In the genomic region with DNA sequence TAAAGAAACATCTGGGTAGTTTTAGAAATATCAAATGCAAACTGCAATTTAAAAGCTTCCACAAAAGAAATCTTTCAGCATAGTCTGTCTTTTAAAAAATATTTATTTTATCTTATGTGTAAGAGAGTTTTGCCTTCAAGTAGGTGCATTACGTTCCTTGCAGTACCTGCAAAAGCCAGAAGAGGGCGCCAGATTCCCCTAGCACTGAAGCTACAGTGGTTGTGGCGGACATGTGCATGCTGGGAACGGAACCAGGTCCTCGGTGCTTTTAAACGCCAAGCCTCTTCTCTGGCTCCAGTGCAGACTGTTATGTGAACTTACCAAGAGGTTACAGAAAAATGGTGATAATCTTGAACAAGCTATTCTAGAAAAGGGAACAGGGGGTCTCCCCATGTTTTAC, we compare ENCODE assay signal across 11 mouse cellular contexts. TPM values are rescaled to one million over a fixed set of nuclear protein-coding genes. Genes with fewer than 3 reads are reported as not detected.
A peak's percentile ranks its signal among the peaks of the same experiment; 100 is the strongest.
DNase-seq lines count a peak whose midpoint lies in the region; ATAC-seq and TF ChIP-seq lines count a peak whose summit lies in the region.
"Had no signal": no experiment of that assay in that cellular context is flagged by ENCODE, and none has a peak within 500 bp of the region (broad histone marks: within the 10 kb centered on the region; RNA-seq: fewer than 3 reads in every experiment).

No protein-coding gene starts in this region.

- ATAC-seq in midbrain, postnatal 0 days (ENCODE audit: low FRiP score), result no peak
- no peak for ATAC-seq in midbrain, embryonic 16.5 days
- ATAC-seq in liver, embryonic 14.5 days (ENCODE audit: insufficient read depth), result no peak
- ATAC-seq in hindbrain, embryonic 12.5 days (ENCODE audit: low FRiP score), result no peak

- H3K27me3 ChIP-seq in midbrain, postnatal 0 days (ENCODE audit: insufficient read depth, low read length), result no peaks in the 10 kb centered on the region
- H3K27me3 ChIP-seq in midbrain, embryonic 16.5 days (ENCODE audit: control insufficient read depth, insufficient read depth, low read depth, low read length), result no peaks in the 10 kb centered on the region
- no peaks in the 10 kb centered on the region for H3K27me3 ChIP-seq in liver, embryonic 14.5 days (ENCODE audit: control insufficient read depth, insufficient read depth, low read length)
- H3K27me3 ChIP-seq in hindbrain, embryonic 12.5 days, result no peaks in the 10 kb centered on the region
- H3K27me3 ChIP-seq: hindbrain, embryonic 15.5 days; limb, embryonic 12.5 days had no signal

- TF ChIP-seq CTCF in midbrain, postnatal 0 days (IDR thresholded peaks at IDR 0.05), result peak; percentile 69
- TF ChIP-seq CTCF in liver, embryonic 14.5 days (IDR thresholded peaks at IDR 0.05; ENCODE audit: low read depth), result peak; percentile 89

- TF ChIP-seq EP300 in liver, embryonic 14.5 days (IDR thresholded peaks at IDR 0.05; ENCODE audit: low read depth), result no peak

- no peaks in the 10 kb centered on the region; the same call in 1 of the 2 replicates for H3K4me1 ChIP-seq in midbrain, postnatal 0 days (ENCODE audit: insufficient read depth, low read length)
- no peaks in the 10 kb centered on the region; the same call in 1 of the 2 replicates for H3K4me1 ChIP-seq in midbrain, embryonic 16.5 days (ENCODE audit: control insufficient read depth, insufficient read depth, low read length)
- peaks cover 0 to 2% of the 10 kb centered on the region in 2 experiments; a peak in 2 of 4 replicates for H3K4me1 ChIP-seq in liver, embryonic 14.5 days (replicated peaks; ENCODE audit: control insufficient read depth in 2 of 2, insufficient read depth in 2 of 2, low read length in 1 of 2)
- H3K4me1 ChIP-seq in hindbrain, embryonic 12.5 days, result 0 out of 2 replicates have a peak, but pooled peaks cover 2% of the 10 kb centered on the region
- H3K4me1 ChIP-seq: hindbrain, embryonic 15.5 days had no signal

- DNase-seq in embryo, embryonic 10.5 days (ENCODE audit: low spot score), result peak; percentile 33
- DNase-seq in embryo, embryonic 9.5 days (ENCODE audit: extremely low spot score), result no peak
- DNase-seq in midbrain, postnatal 0 days (ENCODE audit: low spot score), result no peak
- no peak for DNase-seq in liver, embryonic 14.5 days (ENCODE audit: low read depth in 3 of 3, low spot score in 3 of 3)
- DNase-seq in thymus, postnatal 4 days, result peak; percentile 76
- no peak for DNase-seq in cerebellum, postnatal 10 days

- no peak overlapping the region for H3K4me2 ChIP-seq in midbrain, postnatal 0 days (ENCODE audit: low read depth, low read length, poor library complexity, severe bottlenecking)
- no peak overlapping the region for H3K4me2 ChIP-seq in midbrain, embryonic 16.5 days (ENCODE audit: low read length)
- no peak overlapping the region for H3K4me2 ChIP-seq in liver, embryonic 14.5 days (ENCODE audit: low read depth)
- no peak overlapping the region for H3K4me2 ChIP-seq in hindbrain, embryonic 12.5 days (replicated peaks)
- H3K4me2 ChIP-seq: hindbrain, embryonic 15.5 days; limb, embryonic 12.5 days had no signal

- H3K9me3 ChIP-seq in midbrain, postnatal 0 days (ENCODE audit: low read length), result no peaks in the 10 kb centered on the region
- H3K9me3 ChIP-seq in midbrain, embryonic 16.5 days (replicated peaks; ENCODE audit: control insufficient read depth, low read length, poor library complexity, severe bottlenecking), result no peaks in the 10 kb centered on the region; the same call in 1 of the 2 replicates
- no peaks in the 10 kb centered on the region for H3K9me3 ChIP-seq in liver, embryonic 14.5 days (ENCODE audit: control insufficient read depth, low read length)
- no peaks in the 10 kb centered on the region for H3K9me3 ChIP-seq in hindbrain, embryonic 12.5 days (replicated peaks)
- H3K9me3 ChIP-seq: hindbrain, embryonic 15.5 days; limb, embryonic 12.5 days had no signal

- H3K9ac ChIP-seq in midbrain, postnatal 0 days (replicated peaks; ENCODE audit: low read length, poor library complexity, severe bottlenecking), result no peak overlapping the region
- no peak overlapping the region for H3K9ac ChIP-seq in midbrain, embryonic 16.5 days (ENCODE audit: low read depth, low read length)
- no peak overlapping the region for H3K9ac ChIP-seq in liver, embryonic 14.5 days (replicated peaks)
- H3K9ac ChIP-seq in hindbrain, embryonic 12.5 days, result no peak overlapping the region
- H3K9ac ChIP-seq: hindbrain, embryonic 15.5 days; limb, embryonic 12.5 days had no signal

- WGBS in midbrain, postnatal 0 days, result 59% methylated on average over 6 of the region's 6 CpGs
- 62% methylated on average over 6 of the region's 6 CpGs for WGBS in midbrain, embryonic 16.5 days
- WGBS in liver, embryonic 14.5 days (ENCODE audit: insufficient replicate concordance), result 65% methylated on average over 6 of the region's 6 CpGs
- 52% methylated on average over 6 of the region's 6 CpGs for WGBS in hindbrain, embryonic 12.5 days

- no peak overlapping the region for H3K27ac ChIP-seq in midbrain, postnatal 0 days (ENCODE audit: low read depth, low read length)
- H3K27ac ChIP-seq in midbrain, embryonic 16.5 days (ENCODE audit: low read length), result no peak overlapping the region
- no peak overlapping the region for H3K27ac ChIP-seq in liver, embryonic 14.5 days
- H3K27ac ChIP-seq in hindbrain, embryonic 12.5 days, result no peak overlapping the region
- H3K27ac ChIP-seq: hindbrain, embryonic 15.5 days; limb, embryonic 12.5 days had no signal

- H3K36me3 ChIP-seq in midbrain, postnatal 0 days (ENCODE audit: insufficient read depth, low read length), result no peaks in the 10 kb centered on the region
- H3K36me3 ChIP-seq in midbrain, embryonic 16.5 days (ENCODE audit: control insufficient read depth, insufficient read depth, low read length), result no peaks in the 10 kb centered on the region
- no peaks in the 10 kb centered on the region for H3K36me3 ChIP-seq in liver, embryonic 14.5 days (replicated peaks; ENCODE audit: control insufficient read depth, insufficient read depth, low read depth)
- no peaks in the 10 kb centered on the region for H3K36me3 ChIP-seq in hindbrain, embryonic 12.5 days
- H3K36me3 ChIP-seq: hindbrain, embryonic 15.5 days; limb, embryonic 12.5 days had no signal

- no peak overlapping the region for H3K4me3 ChIP-seq in midbrain, postnatal 0 days (ENCODE audit: low read depth, low read length)
- no peak overlapping the region for H3K4me3 ChIP-seq in midbrain, embryonic 16.5 days (ENCODE audit: low read depth, low read length)
- no peak overlapping the region for H3K4me3 ChIP-seq in liver, embryonic 14.5 days (ENCODE audit: insufficient read depth in 1 of 2, low read depth in 2 of 2, low read length in 2 of 2)
- H3K4me3 ChIP-seq in hindbrain, embryonic 12.5 days, result no peak overlapping the region
- H3K4me3 ChIP-seq: hindbrain, embryonic 15.5 days; limb, embryonic 12.5 days; myocyte had no signal

RNA-seq across cellular contexts. Expression of gene Engase, which starts 16.3 kb away (rescaled TPM):
- 8.7 and 13.6 TPM in 2 replicates for total RNA-seq in midbrain, postnatal 0 days (2014; rRNA removed)
- polyA plus RNA-seq in midbrain, postnatal 0 days (2015; fragmentation: Nextera tagmentation; extraction: Ambion mirVana), result 5.1 and 5.3 TPM in 2 replicates
- 5.5 and 5.9 TPM in 2 replicates for polyA plus RNA-seq in midbrain, embryonic 16.5 days (2015; fragmentation: Nextera tagmentation; extraction: Ambion mirVana)
- polyA plus RNA-seq in liver, embryonic 14.5 days (2012; rRNA removed), result 4.1 and 4.7 TPM in 2 replicates
- 6.5 and 6.6 TPM in 2 replicates for polyA plus RNA-seq in liver, embryonic 14.5 days (2014; fragmentation: Nextera tagmentation; extraction: Ambion mirVana)
- polyA plus RNA-seq in hindbrain, embryonic 12.5 days (2016; fragmentation: Nextera tagmentation; extraction: Ambion mirVana), result 7.1 and 7.2 TPM in 2 replicates

RNA-seq across cellular contexts. Expression of gene C1qtnf1, which starts 32.3 kb away (rescaled TPM):
- total RNA-seq in midbrain, postnatal 0 days (2014; rRNA removed), result 7.8 and 8.7 TPM in 2 replicates
- 5.2 and 5.5 TPM in 2 replicates for polyA plus RNA-seq in midbrain, postnatal 0 days (2015; fragmentation: Nextera tagmentation; extraction: Ambion mirVana)
- polyA plus RNA-seq in midbrain, embryonic 16.5 days (2015; fragmentation: Nextera tagmentation; extraction: Ambion mirVana), result 4.1 and 4.2 TPM in 2 replicates
- 0.93 and 1.1 TPM in 2 replicates for polyA plus RNA-seq in liver, embryonic 14.5 days (2012; rRNA removed)
- 0.90 and 1.4 TPM in 2 replicates for polyA plus RNA-seq in liver, embryonic 14.5 days (2014; fragmentation: Nextera tagmentation; extraction: Ambion mirVana)
- 3.0 and 4.4 TPM in 2 replicates for polyA plus RNA-seq in hindbrain, embryonic 12.5 days (2016; fragmentation: Nextera tagmentation; extraction: Ambion mirVana)

RNA-seq across cellular contexts. Expression of gene Cant1, which starts 41.4 kb away (rescaled TPM):
- total RNA-seq in midbrain, postnatal 0 days (2014; rRNA removed), result 51.5 and 55.3 TPM in 2 replicates
- polyA plus RNA-seq in midbrain, postnatal 0 days (2015; fragmentation: Nextera tagmentation; extraction: Ambion mirVana), result 30.0 and 32.2 TPM in 2 replicates
- polyA plus RNA-seq in midbrain, embryonic 16.5 days (2015; fragmentation: Nextera tagmentation; extraction: Ambion mirVana), result 24.9 and 27.8 TPM in 2 replicates
- 7.8 and 8.3 TPM in 2 replicates for polyA plus RNA-seq in liver, embryonic 14.5 days (2012; rRNA removed)
- 6.0 and 7.4 TPM in 2 replicates for polyA plus RNA-seq in liver, embryonic 14.5 days (2014; fragmentation: Nextera tagmentation; extraction: Ambion mirVana)
- polyA plus RNA-seq in hindbrain, embryonic 12.5 days (2016; fragmentation: Nextera tagmentation; extraction: Ambion mirVana), result 28.4 and 31.3 TPM in 2 replicates

RNA-seq across cellular contexts. Expression of gene Lgals3bp, which starts 58.4 kb away (rescaled TPM):
- 17.4 and 19.0 TPM in 2 replicates for total RNA-seq in midbrain, postnatal 0 days (2014; rRNA removed)
- polyA plus RNA-seq in midbrain, postnatal 0 days (2015; fragmentation: Nextera tagmentation; extraction: Ambion mirVana), result 14.2 and 14.9 TPM in 2 replicates
- polyA plus RNA-seq in midbrain, embryonic 16.5 days (2015; fragmentation: Nextera tagmentation; extraction: Ambion mirVana), result 3.8 and 4.4 TPM in 2 replicates
- 36.6 and 43.8 TPM in 2 replicates for polyA plus RNA-seq in liver, embryonic 14.5 days (2012; rRNA removed)
- 30.1 and 32.6 TPM in 2 replicates for polyA plus RNA-seq in liver, embryonic 14.5 days (2014; fragmentation: Nextera tagmentation; extraction: Ambion mirVana)
- 2.3 and 3.3 TPM in 2 replicates for polyA plus RNA-seq in hindbrain, embryonic 12.5 days (2016; fragmentation: Nextera tagmentation; extraction: Ambion mirVana)

Comparison
In these comparisons a context has a peak if more than half of its experiments do, and no peak if none do; other contexts are left out.
1. DNase-seq: peak in embryo, embryonic 10.5 days (single experiment) and thymus, postnatal 4 days (single experiment); none in embryo, embryonic 9.5 days (single experiment), midbrain, postnatal 0 days (single experiment), liver, embryonic 14.5 days (0 of 3) and cerebellum, postnatal 10 days (0 of 2).